Mouse (Mus musculus) lung, postnatal 0 days (tissue): ENCODE measurements around the gene Mmgt1.

Experiments used
- CTCF ChIP-seq: IDR thresholded peaks from 2 replicates; pipeline ENCODE4 v1.5.1; 2016; ENCODE audit warnings: antibody characterized with exemption, mild to moderate bottlenecking
- EP300 ChIP-seq: IDR thresholded peaks from 2 replicates; pipeline ENCODE4 v1.6.1; 2016; ENCODE audit warnings: antibody characterized with exemption, mild to moderate bottlenecking, control low read depth

GRCm38 (mm10) chrX:56597219-56597886 lies 516 bp downstream of the Mmgt1 start:
- TF ChIP-seq CTCF: peak; percentile 55
- TF ChIP-seq EP300: 0 out of 2 replicates have a peak, but pooled peaks have one; percentile 6
